Mouse (Mus musculus): ENCODE data around the gene 2200002D01Rik. TPM values are rescaled to one million over a fixed set of nuclear protein-coding genes. Genes with fewer than 3 reads are reported as not detected.

2200002D01Rik gene
- polyA plus RNA-seq, 2 experiments = 0.92 to 3.0 TPM

GRCm38 (mm10) chr7:29283876-29284275 lies 35.6 kb upstream of the 2200002D01Rik start:
- no peaks in the 10 kb centered on the region for H3K27me3 ChIP-seq (ENCODE audit: control insufficient read depth, insufficient read depth, low read length)
- H3K4me2 ChIP-seq (replicated peaks; ENCODE audit: low read depth, low read length, severe bottlenecking) = no peak overlapping the region
- WGBS = 78% methylated on average over 4 of the region's 4 CpGs
- no peak overlapping the region for H3K4me3 ChIP-seq (replicated peaks; ENCODE audit: low read length)
- H3K27ac ChIP-seq (replicated peaks; ENCODE audit: low read depth, low read length) = no peak overlapping the region
- DNase-seq (ENCODE audit: low spot score) = no peak
- H3K9me3 ChIP-seq (ENCODE audit: control insufficient read depth, low read length) = no peaks in the 10 kb centered on the region
- no peak overlapping the region for H3K9ac ChIP-seq (ENCODE audit: low read depth, low read length, severe bottlenecking)
- H3K36me3 ChIP-seq (ENCODE audit: control insufficient read depth, insufficient read depth, low read length) = no peaks in the 10 kb centered on the region
- H3K4me1 ChIP-seq (ENCODE audit: control insufficient read depth, insufficient read depth, low read length) = peaks cover 9% of the 10 kb centered on the region; the same call in 1 of the 2 replicates
- no peak for ATAC-seq (ENCODE audit: low FRiP score, low read depth)
- no peak for TF ChIP-seq POLR2A (IDR thresholded peaks at IDR 0.05; ENCODE audit: borderline replicate concordance, extremely low read depth, insufficient read depth, insufficient read length)

- H3K4me3 ChIP-seq (replicated peaks; ENCODE audit: low read length) = peak overlapping the region; percentile 65
- DNase-seq (ENCODE audit: low spot score) (no peak), ATAC-seq (ENCODE audit: low FRiP score, low read depth) (0 out of 2 replicates have a peak, but pooled peaks have one; percentile 14)
- H3K9me3 ChIP-seq (ENCODE audit: control insufficient read depth, low read length) = no peaks in the 10 kb centered on the region
- whole genome bisulfite sequencing = 8% methylated on average over 20 of the region's 21 CpGs
- no peak overlapping the region; the same call in 1 of the 2 replicates for H3K27ac ChIP-seq (replicated peaks; ENCODE audit: low read depth, low read length)
- no peaks in the 10 kb centered on the region; the same call in 1 of the 2 replicates for H3K36me3 ChIP-seq (ENCODE audit: control insufficient read depth, insufficient read depth, low read length)
- H3K4me1 ChIP-seq (ENCODE audit: control insufficient read depth, insufficient read depth, low read length) = peaks cover 9% of the 10 kb centered on the region; the same call in 1 of the 2 replicates
- no peak for TF ChIP-seq POLR2A (IDR thresholded peaks at IDR 0.05; ENCODE audit: borderline replicate concordance, extremely low read depth, insufficient read depth, insufficient read length)
- H3K4me2 ChIP-seq (replicated peaks; ENCODE audit: low read depth, low read length, severe bottlenecking) = peak overlapping the region; percentile 97
- peak overlapping the region; percentile 70 for H3K9ac ChIP-seq (ENCODE audit: low read depth, low read length, severe bottlenecking)
- H3K27me3 ChIP-seq (ENCODE audit: control insufficient read depth, insufficient read depth, low read length) = no peaks in the 10 kb centered on the region
Observed at GRCm38 (mm10) chr7:29282074-29282554, 33.8 kb upstream of the 2200002D01Rik start.

- Histone ChIP-seq H3K4me3 (replicated peaks; ENCODE audit: low read length) (peak within 1 kb of the TSS; percentile 65), H3K27me3 (ENCODE audit: control insufficient read depth, insufficient read depth, low read length) (no peaks in the 10 kb centered on the region), H3K9ac (ENCODE audit: low read depth, low read length, severe bottlenecking) (peak within 1 kb of the TSS; percentile 70), H3K4me2 (replicated peaks; ENCODE audit: low read depth, low read length, severe bottlenecking) (peak within 1 kb of the TSS; percentile 97), H3K4me1 (ENCODE audit: control insufficient read depth, insufficient read depth, low read length) (peaks cover 9% of the 10 kb centered on the region; the same call in 1 of the 2 replicates), H3K36me3 (ENCODE audit: control insufficient read depth, insufficient read depth, low read length) (no peaks in the 10 kb centered on the region; the same call in 1 of the 2 replicates), H3K9me3 (ENCODE audit: control insufficient read depth, low read length) (no peaks in the 10 kb centered on the region), H3K27ac (replicated peaks; ENCODE audit: low read depth, low read length) (no peak within 1 kb of the TSS; the same call in 1 of the 2 replicates)
- WGBS = under 1% methylated on average over 78 of the region's 80 CpGs
- ATAC-seq (ENCODE audit: low FRiP score, low read depth) = peak; percentile 69; the same call in 1 of the 2 replicates
- TF ChIP-seq POLR2A (IDR thresholded peaks at IDR 0.05; ENCODE audit: borderline replicate concordance, extremely low read depth, insufficient read depth, insufficient read length) = no peak
- no peak for DNase-seq (ENCODE audit: low spot score)
Observed at GRCm38 (mm10) chr7:29281201-29282073, 33.2 kb upstream of the 2200002D01Rik start, which contains the start of gene Spint2. TSS of gene Spint2 (minus strand) at chr7:29281912.

- ATAC-seq (ENCODE audit: low FRiP score, low read depth) = no peak
Observed at GRCm38 (mm10) chr7:29280801-29281200, 32.5 kb upstream of the 2200002D01Rik start.

GRCm38 (mm10) chr7:29279924-29280323 lies 31.7 kb upstream of the 2200002D01Rik start:
- Histone ChIP-seq H3K4me1 (ENCODE audit: control insufficient read depth, insufficient read depth, low read length) (peaks cover 9% of the 10 kb centered on the region; the same call in 1 of the 2 replicates), H3K27me3 (ENCODE audit: control insufficient read depth, insufficient read depth, low read length) (no peaks in the 10 kb centered on the region), H3K27ac (replicated peaks; ENCODE audit: low read depth, low read length) (no peak overlapping the region), H3K4me2 (replicated peaks; ENCODE audit: low read depth, low read length, severe bottlenecking) (peak overlapping the region; percentile 97; the same call in 1 of the 2 replicates), H3K36me3 (ENCODE audit: control insufficient read depth, insufficient read depth, low read length) (no peaks in the 10 kb centered on the region; the same call in 1 of the 2 replicates), H3K9me3 (ENCODE audit: control insufficient read depth, low read length) (no peaks in the 10 kb centered on the region), H3K9ac (ENCODE audit: low read depth, low read length, severe bottlenecking) (no peak overlapping the region), H3K4me3 (replicated peaks; ENCODE audit: low read length) (no peak overlapping the region)
- WGBS = 70% methylated on average over 8 of the region's 8 CpGs
- no peak for DNase-seq (ENCODE audit: low spot score)
- no peak for TF ChIP-seq POLR2A (IDR thresholded peaks at IDR 0.05; ENCODE audit: borderline replicate concordance, extremely low read depth, insufficient read depth, insufficient read length)
- ATAC-seq (ENCODE audit: low FRiP score, low read depth) = no peak

More at GRCm38 (mm10) chr7:29280801-29281200, 32.5 kb upstream of the 2200002D01Rik start:
- Histone ChIP-seq H3K27me3 (ENCODE audit: control insufficient read depth, insufficient read depth, low read length) (no peaks in the 10 kb centered on the region), H3K27ac (replicated peaks; ENCODE audit: low read depth, low read length) (no peak overlapping the region), H3K36me3 (ENCODE audit: control insufficient read depth, insufficient read depth, low read length) (no peaks in the 10 kb centered on the region; the same call in 1 of the 2 replicates), H3K4me1 (ENCODE audit: control insufficient read depth, insufficient read depth, low read length) (peaks cover 9% of the 10 kb centered on the region; the same call in 1 of the 2 replicates), H3K9me3 (ENCODE audit: control insufficient read depth, low read length) (no peaks in the 10 kb centered on the region), H3K4me2 (replicated peaks; ENCODE audit: low read depth, low read length, severe bottlenecking) (peak overlapping the region; percentile 97), H3K4me3 (replicated peaks; ENCODE audit: low read length) (peak overlapping the region; percentile 65), H3K9ac (ENCODE audit: low read depth, low read length, severe bottlenecking) (peak overlapping the region; percentile 70)
- TF ChIP-seq POLR2A (IDR thresholded peaks at IDR 0.05; ENCODE audit: borderline replicate concordance, extremely low read depth, insufficient read depth, insufficient read length) = no peak
- 8% methylated on average over 13 of the region's 13 CpGs for WGBS
- DNase-seq (ENCODE audit: low spot score) = no peak

Measured in limb, embryonic 14.5 days (tissue).